Mouse (Mus musculus): ENCODE results near the gene Ccl22. TPM values are rescaled to one million over a fixed set of nuclear protein-coding genes. Genes with fewer than 3 reads are reported as not detected.

Gene Ccl22
- not detected in 2 replicates for polyA plus RNA-seq (2015; fragmentation: Nextera tagmentation; extraction: Ambion mirVana)

DNA sequence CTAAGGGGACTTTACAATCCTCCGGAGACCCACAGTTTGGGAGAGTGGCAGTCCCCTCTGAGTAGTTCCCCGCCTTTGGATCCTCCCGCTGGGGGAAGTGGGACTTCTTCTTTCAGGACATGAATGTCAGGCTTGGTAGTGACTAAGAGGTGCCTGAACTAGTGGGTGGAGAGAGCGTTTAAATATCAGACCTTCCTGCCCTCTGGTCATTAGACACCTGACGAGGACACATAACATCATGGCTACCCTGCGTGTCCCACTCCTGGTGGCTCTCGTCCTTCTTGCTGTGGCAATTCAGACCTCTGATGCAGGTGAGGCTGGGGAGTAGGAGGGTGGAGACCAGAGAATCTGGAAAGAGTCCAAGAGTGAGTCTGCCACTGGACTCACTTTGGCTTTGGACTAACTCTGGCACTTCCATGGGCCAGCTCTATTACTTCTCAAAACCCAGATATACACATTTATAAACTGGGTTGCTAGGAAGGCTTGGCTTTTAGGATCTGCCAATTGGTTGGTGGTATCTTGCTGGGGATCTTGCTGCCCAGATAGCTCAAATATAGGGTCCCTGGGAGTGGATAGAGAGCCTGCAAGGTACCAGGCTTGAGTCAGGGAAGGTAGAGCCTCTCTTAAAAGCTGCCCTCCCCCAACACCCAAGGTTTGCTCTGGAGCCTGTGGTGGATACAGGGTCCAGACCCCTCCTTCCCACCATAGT is at the start of gene Ccl22:
Ccl22 (plus strand) TSS at position 115 of the 709 bp plus-strand sequence.
- no peak for DNase-seq (ENCODE audit: low spot score)
- TF ChIP-seq CTCF (IDR thresholded peaks at IDR 0.05; ENCODE audit: low read depth): no peak
- Histone ChIP-seq H3K36me3 (ENCODE audit: insufficient read depth, low read length) (no peaks in the 10 kb centered on the region), H3K4me2 (ENCODE audit: low read length) (no peak within 1 kb of the TSS), H3K9me3 (replicated peaks; ENCODE audit: low read length) (no peaks in the 10 kb centered on the region), H3K27ac (no peak within 1 kb of the TSS), H3K9ac (ENCODE audit: low read depth, low read length) (no peak within 1 kb of the TSS), H3K4me3 (replicated peaks; ENCODE audit: low read depth, low read length) (no peak within 1 kb of the TSS), H3K27me3 (ENCODE audit: insufficient read depth, low read length) (no peaks in the 10 kb centered on the region), H3K4me1 (replicated peaks; ENCODE audit: insufficient read depth, low read length) (no peaks in the 10 kb centered on the region)
- WGBS: 88% methylated on average over 7 of the region's 7 CpGs
- ATAC-seq (replicated peaks; ENCODE audit: low FRiP score, low read depth): no peak

DNA sequence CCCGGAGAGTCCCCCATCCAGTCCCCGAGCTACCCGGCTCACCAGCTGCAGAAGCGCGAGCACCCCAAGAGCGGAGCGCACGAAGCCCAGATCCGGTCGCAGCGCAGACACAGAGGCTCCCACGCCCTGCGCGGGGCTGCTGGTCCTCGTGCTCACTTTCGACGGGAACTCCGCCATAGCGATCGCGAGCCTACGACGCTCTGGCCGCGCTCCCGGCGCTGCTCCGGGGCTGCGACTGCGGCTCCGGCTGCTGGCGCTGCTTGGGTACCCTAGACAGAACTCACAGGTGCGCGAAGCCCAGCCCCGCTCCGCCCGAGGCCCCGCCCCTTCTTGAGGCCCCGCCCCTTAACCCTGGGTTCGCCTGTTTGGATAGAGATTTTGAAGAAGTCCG is 49.4 kb upstream of the Ccl22 start, which contains the start of gene Pllp:
Pllp (minus strand) TSS at position 285 of the 391 bp plus-strand sequence.
- Histone ChIP-seq H3K27ac (no peak within 1 kb of the TSS), H3K9me3 (replicated peaks; ENCODE audit: low read length) (no peaks in the 10 kb centered on the region), H3K4me1 (replicated peaks; ENCODE audit: insufficient read depth, low read length) (0 out of 2 replicates have a peak, but pooled peaks cover 7% of the 10 kb centered on the region), H3K36me3 (ENCODE audit: insufficient read depth, low read length) (no peaks in the 10 kb centered on the region), H3K27me3 (ENCODE audit: insufficient read depth, low read length) (peaks cover 34% of the 10 kb centered on the region), H3K9ac (ENCODE audit: low read depth, low read length) (0 out of 2 replicates have a peak within 1 kb of the TSS, but pooled peaks have one; percentile 1), H3K4me2 (ENCODE audit: low read length) (peak within 1 kb of the TSS; percentile 61), H3K4me3 (replicated peaks; ENCODE audit: low read depth, low read length) (peak within 1 kb of the TSS; percentile 36)
- ATAC-seq (replicated peaks; ENCODE audit: low FRiP score, low read depth) (peak; percentile 73), DNase-seq (ENCODE audit: low spot score) (no peak)
- WGBS: under 1% methylated on average over 41 of the region's 41 CpGs
- TF ChIP-seq CTCF (IDR thresholded peaks at IDR 0.05; ENCODE audit: low read depth): no peak

- Histone ChIP-seq H3K27me3 (ENCODE audit: insufficient read depth, low read length) (peaks cover 34% of the 10 kb centered on the region), H3K4me3 (replicated peaks; ENCODE audit: low read depth, low read length) (no peak overlapping the region), H3K27ac (no peak overlapping the region), H3K4me2 (ENCODE audit: low read length) (no peak overlapping the region), H3K9me3 (replicated peaks; ENCODE audit: low read length) (no peaks in the 10 kb centered on the region), H3K36me3 (ENCODE audit: insufficient read depth, low read length) (no peaks in the 10 kb centered on the region), H3K9ac (ENCODE audit: low read depth, low read length) (no peak overlapping the region), H3K4me1 (replicated peaks; ENCODE audit: insufficient read depth, low read length) (0 out of 2 replicates have a peak, but pooled peaks cover 7% of the 10 kb centered on the region)
- TF ChIP-seq CTCF (IDR thresholded peaks at IDR 0.05; ENCODE audit: low read depth): no peak
- ATAC-seq (replicated peaks; ENCODE audit: low FRiP score, low read depth) (no peak), DNase-seq (ENCODE audit: low spot score) (no peak)
- whole genome bisulfite sequencing: 42% methylated on average over 3 of the region's 3 CpGs
Measured at GRCm38 (mm10) chr8:94696566-94696965, 48.8 kb upstream of the Ccl22 start.

GRCm38 (mm10) chr8:94697956-94698355 is 47.4 kb upstream of the Ccl22 start:
- Histone ChIP-seq H3K4me3 (replicated peaks; ENCODE audit: low read depth, low read length) (no peak overlapping the region), H3K27ac (no peak overlapping the region), H3K27me3 (ENCODE audit: insufficient read depth, low read length) (peaks cover 34% of the 10 kb centered on the region), H3K4me1 (replicated peaks; ENCODE audit: insufficient read depth, low read length) (0 out of 2 replicates have a peak, but pooled peaks cover 7% of the 10 kb centered on the region), H3K9ac (ENCODE audit: low read depth, low read length) (no peak overlapping the region), H3K36me3 (ENCODE audit: insufficient read depth, low read length) (no peaks in the 10 kb centered on the region), H3K9me3 (replicated peaks; ENCODE audit: low read length) (no peaks in the 10 kb centered on the region), H3K4me2 (ENCODE audit: low read length) (no peak overlapping the region)
- ATAC-seq (replicated peaks; ENCODE audit: low FRiP score, low read depth) (no peak), DNase-seq (ENCODE audit: low spot score) (no peak)
- no peak for TF ChIP-seq CTCF (IDR thresholded peaks at IDR 0.05; ENCODE audit: low read depth)
- WGBS: 75% methylated on average over 6 of the region's 6 CpGs

DNA sequence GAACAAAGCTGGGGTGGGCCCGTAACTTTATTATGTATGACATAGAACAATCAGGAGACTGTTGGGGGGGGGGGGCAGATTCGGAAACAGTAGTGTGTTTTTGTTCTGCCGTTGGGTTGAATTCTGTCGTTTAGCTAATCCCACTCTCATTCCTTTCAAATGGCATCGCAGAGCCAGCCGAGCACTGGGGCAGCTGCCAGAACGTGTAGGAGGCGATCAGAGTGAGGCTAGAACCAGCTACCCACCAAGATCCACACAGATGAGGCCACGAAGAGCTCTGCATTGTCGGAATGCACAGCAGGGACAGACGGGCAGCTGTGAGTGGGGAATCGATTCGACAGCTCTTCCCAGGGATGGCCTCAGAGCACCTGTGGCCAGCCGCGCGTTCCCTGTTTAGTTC is 46.0 kb upstream of the Ccl22 start:
- ATAC-seq (replicated peaks; ENCODE audit: low FRiP score, low read depth) (no peak), DNase-seq (ENCODE audit: low spot score) (no peak)
- Histone ChIP-seq H3K9me3 (replicated peaks; ENCODE audit: low read length) (no peaks in the 10 kb centered on the region), H3K36me3 (ENCODE audit: insufficient read depth, low read length) (no peaks in the 10 kb centered on the region), H3K4me3 (replicated peaks; ENCODE audit: low read depth, low read length) (no peak overlapping the region), H3K9ac (ENCODE audit: low read depth, low read length) (no peak overlapping the region), H3K4me2 (ENCODE audit: low read length) (no peak overlapping the region), H3K27ac (no peak overlapping the region), H3K27me3 (ENCODE audit: insufficient read depth, low read length) (peaks cover 27% of the 10 kb centered on the region), H3K4me1 (replicated peaks; ENCODE audit: insufficient read depth, low read length) (0 out of 2 replicates have a peak, but pooled peaks cover 7% of the 10 kb centered on the region)
- 71% methylated on average over 16 of the region's 16 CpGs for WGBS
- TF ChIP-seq CTCF (IDR thresholded peaks at IDR 0.05; ENCODE audit: low read depth): no peak

DNA sequence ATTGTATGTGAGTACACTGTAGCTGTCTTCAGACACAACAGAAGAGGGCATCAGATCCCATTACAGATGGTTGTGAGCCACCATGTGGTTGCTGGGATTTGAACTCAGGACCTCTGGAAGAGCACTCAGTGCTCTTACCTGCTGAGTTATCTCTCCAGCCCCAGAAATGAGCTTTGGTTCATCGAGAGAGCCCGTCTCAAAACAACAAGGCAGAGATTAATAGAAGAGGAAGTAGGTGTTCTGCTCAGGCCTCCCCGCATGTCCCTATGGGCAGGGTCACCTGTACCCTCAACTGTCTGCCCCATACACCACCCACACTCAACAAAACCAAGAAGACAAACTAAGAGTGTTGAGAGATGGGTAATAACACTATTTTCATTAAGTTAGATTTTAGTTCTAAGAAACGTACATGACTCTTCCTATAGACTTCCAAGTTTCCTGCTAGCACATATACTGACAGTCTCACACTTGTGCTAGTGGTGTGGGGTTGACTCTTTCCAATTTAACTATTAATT is 44.9 kb upstream of the Ccl22 start:
- H3K4me3 ChIP-seq (replicated peaks; ENCODE audit: low read depth, low read length): no peak overlapping the region
- no peak for DNase-seq (ENCODE audit: low spot score)
- H3K36me3 ChIP-seq (ENCODE audit: insufficient read depth, low read length): no peaks in the 10 kb centered on the region
- H3K27me3 ChIP-seq (ENCODE audit: insufficient read depth, low read length): peaks cover 16% of the 10 kb centered on the region
- ATAC-seq (replicated peaks; ENCODE audit: low FRiP score, low read depth): no peak
- 0 out of 2 replicates have a peak, but pooled peaks cover 7% of the 10 kb centered on the region for H3K4me1 ChIP-seq (replicated peaks; ENCODE audit: insufficient read depth, low read length)
- H3K9me3 ChIP-seq (replicated peaks; ENCODE audit: low read length): no peaks in the 10 kb centered on the region
- H3K4me2 ChIP-seq (ENCODE audit: low read length): no peak overlapping the region
- no peak overlapping the region for H3K9ac ChIP-seq (ENCODE audit: low read depth, low read length)
- WGBS: 76% methylated on average over 4 of the region's 4 CpGs
- no peak overlapping the region for H3K27ac ChIP-seq
- TF ChIP-seq CTCF (IDR thresholded peaks at IDR 0.05; ENCODE audit: low read depth): no peak
